Mouse (Mus musculus) myocyte (in vitro differentiated cells): ENCODE results near the gene Qsox1.

Experiments
- E2F4 ChIP-seq: IDR thresholded peaks from one replicate; pipeline ENCODE4 v1.6.1; 2011; ENCODE audit warnings: mild to moderate bottlenecking, control low read depth, moderate library complexity; ENCODE audit not compliant: insufficient read depth
- MYOG ChIP-seq, 3 experiments: IDR thresholded peaks; one replicate each; pipeline ENCODE4 v1.6.1; 2011; ENCODE audit warnings: control low read depth in 2 of 3, low read depth in 2 of 3, mild to moderate bottlenecking in 2 of 3; ENCODE audit not compliant: insufficient read length in 2 of 3, control insufficient read depth in 1 of 3, insufficient read depth in 1 of 3
- POLR2A ChIP-seq: IDR thresholded peaks from one replicate; pipeline ENCODE4 v1.6.1; 2011; ENCODE audit warnings: low read depth, mild to moderate bottlenecking, control low read depth, moderate library complexity; ENCODE audit not compliant: insufficient read length
- TCF12 ChIP-seq: IDR thresholded peaks from one replicate; pipeline ENCODE4 v1.6.1; 2011; ENCODE audit warnings: mild to moderate bottlenecking, control low read depth; ENCODE audit not compliant: poor library complexity, insufficient read depth, severe bottlenecking
- USF1 ChIP-seq: IDR thresholded peaks from one replicate; pipeline ENCODE4 v1.6.1; 2011; ENCODE audit warnings: low read depth, mild to moderate bottlenecking, control low read depth, moderate library complexity

DNA sequence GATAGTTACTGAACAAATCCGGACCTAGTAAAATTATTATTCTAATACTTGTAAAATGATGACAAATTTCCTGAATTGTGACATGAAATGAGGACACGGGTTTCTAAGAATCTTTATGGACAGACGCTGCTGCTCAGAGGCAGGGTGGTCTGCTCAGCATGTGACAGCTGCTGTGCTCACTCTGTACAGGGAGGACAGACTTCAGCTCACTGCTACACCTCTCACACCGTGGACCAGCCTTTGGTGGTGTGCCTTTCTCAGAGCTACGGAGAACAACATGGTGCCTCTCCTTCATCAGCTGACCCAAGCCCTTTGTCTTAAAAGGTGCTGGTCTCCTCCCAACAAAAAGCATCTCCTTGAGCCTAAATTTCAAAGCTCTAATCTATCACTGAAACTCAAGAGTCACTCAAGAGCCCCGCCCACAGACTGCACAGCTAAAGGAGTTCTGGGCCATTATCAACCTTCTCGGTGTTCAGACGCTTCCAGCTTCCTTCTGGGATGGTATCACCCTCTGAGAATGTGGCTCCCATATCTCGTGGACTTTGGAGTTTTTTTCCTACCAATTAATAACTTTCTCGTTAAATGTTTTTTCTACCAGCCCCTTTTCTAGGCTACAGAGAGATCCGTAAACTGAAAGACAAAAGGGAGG is 15.8 kb downstream of the Qsox1 start:
- no peak for TF ChIP-seq POLR2A
- TF ChIP-seq TCF12 = no peak
- TF ChIP-seq USF1 = no peak
- no peak for TF ChIP-seq E2F4
- no peak for TF ChIP-seq MYOG (IDR thresholded peaks at IDR 0.05; ENCODE audit: control insufficient read depth in 1 of 3, insufficient read depth in 1 of 3, insufficient read length in 2 of 3, low read depth in 2 of 3)
